Mouse (Mus musculus) adrenal gland, adult 10 weeks (tissue): ENCODE data around the gene Olfr494. TPM values are rescaled to one million over a fixed set of nuclear protein-coding genes. Genes with fewer than 3 reads are reported as not detected.

Experiments
- polyA plus RNA-seq: library from polyadenylated mRNA; stranded (reverse); fragments of 350-450 nt; fragmentation: Illumina TruSeq; extraction: RNeasy Lipid Tissue Mini Kit (QIAGEN cat#74804); gene quantifications from one replicate; pipeline ENCODE4 v1.2.3, GENCODE M21; 2014; ENCODE audit warnings: low read depth, low replicate concordance

The Olfr494 gene
- polyA plus RNA-seq = not detected

GRCm38 (mm10) chr7:108365035-108365434, at the start of gene Olfr494:
Gene Olfr494 (plus strand): TSS chr7:108365335.

GRCm38 (mm10) chr7:108323574-108323973, 41.6 kb upstream of the Olfr494 start, which contains the start of gene Olfr492:
Gene Olfr492 (minus strand): TSS chr7:108323674.

GRCm38 (mm10) chr7:108346879-108347278, 18.3 kb upstream of the Olfr494 start, which contains the start of gene Olfr493:
Gene Olfr493 (minus strand): TSS chr7:108346979.

GRCm38 (mm10) chr7:108392867-108393266, 27.7 kb downstream of the Olfr494 start, which contains the start of gene Olfr495:
Gene Olfr495 (plus strand): TSS chr7:108393167.

Other genes with a start within 250 kb of the Olfr494 start
- gene Olfr484, start 237.9 kb upstream of the Olfr494 start, polyA plus RNA-seq = not detected
- gene Olfr485, start 205.5 kb upstream of the Olfr494 start, polyA plus RNA-seq = not detected
- not detected for gene Olfr486, start 192.6 kb upstream of the Olfr494 start, polyA plus RNA-seq
- gene Olfr487, start 150.7 kb upstream of the Olfr494 start, polyA plus RNA-seq = not detected
- not detected for gene Olfr488, start 107.0 kb upstream of the Olfr494 start, polyA plus RNA-seq
- gene Olfr490, start 76.4 kb upstream of the Olfr494 start, polyA plus RNA-seq = not detected
- gene Olfr491, start 51.9 kb upstream of the Olfr494 start, polyA plus RNA-seq = not detected
- not detected for gene Olfr492, start 41.7 kb upstream of the Olfr494 start, polyA plus RNA-seq
- gene Olfr493, start 18.4 kb upstream of the Olfr494 start, polyA plus RNA-seq = not detected
- not detected for gene Olfr495, start 27.8 kb downstream of the Olfr494 start, polyA plus RNA-seq
- gene Olfr497, start 55.1 kb downstream of the Olfr494 start, polyA plus RNA-seq = not detected
- gene Olfr498, start 100.0 kb downstream of the Olfr494 start, polyA plus RNA-seq = not detected
- not detected for gene Olfr502, start 159.7 kb downstream of the Olfr494 start, polyA plus RNA-seq
- not detected for gene Olfr503, start 179.2 kb downstream of the Olfr494 start, polyA plus RNA-seq
- gene Olfr504, start 200.5 kb downstream of the Olfr494 start, polyA plus RNA-seq = not detected
- gene Olfr506, start 245.5 kb downstream of the Olfr494 start, polyA plus RNA-seq = not detected